Mouse (Mus musculus) neural tube, embryonic 11.5 days (tissue): Measurements from ENCODE around the gene Gm17581. TPM values are rescaled to one million over a fixed set of nuclear protein-coding genes. Genes with fewer than 3 reads are reported as not detected.

Source experiments
- ATAC-seq: fragments of 200-750 bp; cut with Nextera tagmentation; 2 replicates; pipeline ENCODE4 v1.8.0; 2017; ENCODE audit warnings: moderate number of reproducible peaks, mild to moderate bottlenecking, moderate TSS enrichment, moderate library complexity; ENCODE audit not compliant: insufficient read depth, low FRiP score, low TSS enrichment
- DNase-seq: peaks from one replicate; pipeline ENCODE4 v3.0.0-alpha.2; 2015; ENCODE audit warnings: low spot score
- H3K27ac ChIP-seq: fragments of 300-500 bp; sonication (generic); 2 replicates; pipeline ENCODE4 v1.5.1; 2014; ENCODE audit warnings: low read depth, mild to moderate bottlenecking, low read length
- H3K27me3 ChIP-seq: fragments of 300-500 bp; sonication (generic); 2 replicates; pipeline ENCODE4 v1.6.1; 2014; ENCODE audit warnings: mild to moderate bottlenecking, low read length, mixed read lengths; ENCODE audit not compliant: control insufficient read depth, insufficient read depth
- H3K36me3 ChIP-seq: fragments of 300-500 bp; sonication (generic); 2 replicates; pipeline ENCODE4 v1.6.1; 2014; ENCODE audit warnings: mild to moderate bottlenecking, low read length, moderate library complexity, mixed read lengths; ENCODE audit not compliant: control insufficient read depth, insufficient read depth
- H3K4me1 ChIP-seq: fragments of 300-500 bp; sonication (generic); 2 replicates; pipeline ENCODE4 v1.6.1; 2014; ENCODE audit warnings: low read length, mixed read lengths; ENCODE audit not compliant: control insufficient read depth, insufficient read depth
- H3K4me2 ChIP-seq: fragments of 300-500 bp; sonication (generic); 2 replicates; pipeline ENCODE4 v1.6.1; 2014; ENCODE audit warnings: low read depth, mild to moderate bottlenecking, moderate library complexity
- H3K4me3 ChIP-seq: fragments of 300-500 bp; sonication (generic); 2 replicates; pipeline ENCODE4 v1.5.1; 2014; ENCODE audit warnings: low read depth, low read length
- H3K9ac ChIP-seq: fragments of 300-500 bp; sonication (generic); 2 replicates; pipeline ENCODE4 v1.6.1; 2014; ENCODE audit warnings: mild to moderate bottlenecking, low read length
- H3K9me3 ChIP-seq: fragments of 300-500 bp; sonication (generic); 2 replicates; pipeline ENCODE4 v1.6.1; 2016; ENCODE audit warnings: low read length; ENCODE audit not compliant: control insufficient read depth
- WGBS: fragments of 180-500 bp; shearing (Covaris S2); extraction: QIAGEN DNeasy Blood & Tissue Kit; methylation state at CpG from one replicate; pipeline ENCODE4 v1.1.7; 2014; 5-methylcytosine and 5-hydroxymethylcytosine counted together
- polyA plus RNA-seq: library from polyadenylated mRNA; unstranded; fragments of >200 nt; fragmentation: Nextera tagmentation; extraction: Ambion mirVana; gene quantifications from 2 replicates; pipeline ENCODE4 v1.2.1, GENCODE M21; 2014

Gm17581 gene
- polyA plus RNA-seq, 1 experiment from 2014 or later: not detected

GRCm38 (mm10) chr2:155749394-155749793 lies 13.7 kb upstream of the Gm17581 start:
- WGBS: 88% methylated on average over 4 of the region's 4 CpGs
- no peaks in the 10 kb centered on the region for H3K4me1 ChIP-seq
- H3K4me2 ChIP-seq: no peak overlapping the region
- no peak overlapping the region for H3K4me3 ChIP-seq
- H3K9me3 ChIP-seq: no peaks in the 10 kb centered on the region
- no peaks in the 10 kb centered on the region for H3K36me3 ChIP-seq
- no peaks in the 10 kb centered on the region for H3K27me3 ChIP-seq
- H3K9ac ChIP-seq: no peak overlapping the region
- no peak for DNase-seq
- no peak overlapping the region for H3K27ac ChIP-seq
- no peak for ATAC-seq

- ATAC-seq: no peak
Observed at GRCm38 (mm10) chr2:155745487-155745886, 9.8 kb upstream of the Gm17581 start.

GRCm38 (mm10) chr2:155743351-155743750 lies 7.7 kb upstream of the Gm17581 start:
- ATAC-seq (no peak), DNase-seq (no peak)
- Histone ChIP-seq H3K4me1 (no peaks in the 10 kb centered on the region), H3K27me3 (no peaks in the 10 kb centered on the region), H3K4me2 (no peak overlapping the region), H3K36me3 (no peaks in the 10 kb centered on the region), H3K4me3 (no peak overlapping the region), H3K27ac (no peak overlapping the region), H3K9me3 (no peaks in the 10 kb centered on the region), H3K9ac (no peak overlapping the region)
- WGBS: 84% methylated on average over 9 of the region's 9 CpGs

More at GRCm38 (mm10) chr2:155745487-155745886, 9.8 kb upstream of the Gm17581 start:
- DNase-seq: no peak
- Histone ChIP-seq H3K27me3 (no peaks in the 10 kb centered on the region), H3K36me3 (no peaks in the 10 kb centered on the region), H3K9ac (no peak overlapping the region), H3K4me1 (no peaks in the 10 kb centered on the region), H3K4me2 (no peak overlapping the region), H3K9me3 (no peaks in the 10 kb centered on the region), H3K4me3 (no peak overlapping the region), H3K27ac (no peak overlapping the region)
- WGBS: 71% methylated on average over 3 of the region's 3 CpGs

GRCm38 (mm10) chr2:155742931-155743337 lies 7.3 kb upstream of the Gm17581 start:
- 84% methylated on average over 12 of the region's 12 CpGs for WGBS

GRCm38 (mm10) chr2:155742211-155742610 lies 6.5 kb upstream of the Gm17581 start:
- H3K4me3 ChIP-seq: no peak overlapping the region
- H3K9ac ChIP-seq: no peak overlapping the region
- H3K9me3 ChIP-seq: no peaks in the 10 kb centered on the region
- no peak for ATAC-seq
- H3K4me1 ChIP-seq: no peaks in the 10 kb centered on the region
- H3K27me3 ChIP-seq: no peaks in the 10 kb centered on the region
- H3K36me3 ChIP-seq: no peaks in the 10 kb centered on the region
- H3K4me2 ChIP-seq: no peak overlapping the region
- H3K27ac ChIP-seq: no peak overlapping the region
- DNase-seq: no peak
- WGBS: 90% methylated on average over 11 of the region's 11 CpGs

More at GRCm38 (mm10) chr2:155742931-155743337, 7.3 kb upstream of the Gm17581 start:
- Histone ChIP-seq H3K4me1 (no peaks in the 10 kb centered on the region), H3K9ac (no peak overlapping the region), H3K4me2 (no peak overlapping the region), H3K36me3 (no peaks in the 10 kb centered on the region), H3K27me3 (no peaks in the 10 kb centered on the region), H3K9me3 (no peaks in the 10 kb centered on the region), H3K27ac (no peak overlapping the region), H3K4me3 (no peak overlapping the region)
- ATAC-seq: no peak
- no peak for DNase-seq

- no peak overlapping the region for H3K4me2 ChIP-seq
- 46% methylated on average over 9 of the region's 9 CpGs for WGBS
- no peak overlapping the region for H3K27ac ChIP-seq
- H3K4me3 ChIP-seq: no peak overlapping the region
- no peak overlapping the region for H3K9ac ChIP-seq
- no peak for DNase-seq
- H3K36me3 ChIP-seq: no peaks in the 10 kb centered on the region
- H3K27me3 ChIP-seq: no peaks in the 10 kb centered on the region
- H3K9me3 ChIP-seq: no peaks in the 10 kb centered on the region
- H3K4me1 ChIP-seq: no peaks in the 10 kb centered on the region
- no peak for ATAC-seq
Observed at GRCm38 (mm10) chr2:155737803-155738202, 2.1 kb upstream of the Gm17581 start.

GRCm38 (mm10) chr2:155736936-155737335 lies 1.3 kb upstream of the Gm17581 start:
- WGBS: 85% methylated on average over 6 of the region's 6 CpGs
- Histone ChIP-seq H3K27ac (no peak overlapping the region), H3K4me3 (no peak overlapping the region), H3K4me2 (no peak overlapping the region), H3K9me3 (no peaks in the 10 kb centered on the region), H3K36me3 (no peaks in the 10 kb centered on the region), H3K4me1 (no peaks in the 10 kb centered on the region), H3K27me3 (no peaks in the 10 kb centered on the region), H3K9ac (no peak overlapping the region)
- DNase-seq (no peak), ATAC-seq (no peak)

- ATAC-seq: no peak
- no peaks in the 10 kb centered on the region for H3K36me3 ChIP-seq
- H3K4me2 ChIP-seq: no peak overlapping the region
- no peak overlapping the region for H3K4me3 ChIP-seq
- H3K27ac ChIP-seq: no peak overlapping the region
- no peaks in the 10 kb centered on the region for H3K9me3 ChIP-seq
- no peaks in the 10 kb centered on the region for H3K27me3 ChIP-seq
- no peak overlapping the region for H3K9ac ChIP-seq
- WGBS: 86% methylated on average over 5 of the region's 5 CpGs
- no peak for DNase-seq
- H3K4me1 ChIP-seq: no peaks in the 10 kb centered on the region
Observed at GRCm38 (mm10) chr2:155735080-155735479, 586 bp downstream of the Gm17581 start.

- H3K36me3 ChIP-seq: no peaks in the 10 kb centered on the region
- H3K27ac ChIP-seq: no peak within 1 kb of the TSS
- under 1% methylated on average over 31 of the region's 33 CpGs for WGBS
- 0 out of 2 replicates have a peak, but pooled peaks cover 3% of the 10 kb centered on the region for H3K4me1 ChIP-seq
- H3K27me3 ChIP-seq: no peaks in the 10 kb centered on the region
- DNase-seq: peak; percentile 89
- H3K4me3 ChIP-seq: peak within 1 kb of the TSS; percentile 67
- H3K9me3 ChIP-seq: no peaks in the 10 kb centered on the region
- peak within 1 kb of the TSS; percentile 80 for H3K4me2 ChIP-seq
- ATAC-seq: peak; percentile 85; the same call in 1 of the 2 replicates
- H3K9ac ChIP-seq: peak within 1 kb of the TSS; percentile 63
Observed at GRCm38 (mm10) chr2:155729158-155729645, 6.5 kb downstream of the Gm17581 start, which contains the start of gene Edem2. Edem2 (minus strand) TSS chr2:155729475.
